Comparison of ENCODE assay signal across 10 mouse cellular contexts in the genomic region with DNA sequence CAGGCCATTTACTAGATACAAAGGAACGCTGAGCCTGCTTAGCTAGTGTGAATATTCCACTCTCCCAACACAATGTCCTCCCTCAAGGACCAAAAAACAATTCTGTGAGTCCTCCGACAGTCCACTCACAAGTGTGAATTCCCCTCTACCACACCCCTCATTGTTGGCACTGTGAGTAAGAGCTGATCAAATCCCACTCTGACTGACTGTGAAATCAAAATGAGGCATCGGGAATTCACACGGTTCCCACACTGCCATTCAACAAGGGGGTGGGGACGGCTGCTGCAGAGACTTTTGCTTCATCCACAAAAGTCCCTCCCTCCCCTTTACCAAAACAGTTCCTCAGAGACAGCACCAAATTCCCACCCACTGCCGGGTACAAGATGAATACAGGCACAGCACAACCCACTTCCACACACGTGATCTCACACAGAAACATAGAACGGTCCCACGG. TPM values are rescaled to one million over a fixed set of nuclear protein-coding genes. Genes with fewer than 3 reads are reported as not detected.
DNase-seq lines count a peak whose midpoint lies in the region; ATAC-seq and TF ChIP-seq lines count a peak whose summit lies in the region.
"Had no signal": no experiment of that assay in that cellular context is flagged by ENCODE, and none has a peak within 500 bp of the region (broad histone marks: within the 10 kb centered on the region; RNA-seq: fewer than 3 reads in every experiment).

No protein-coding gene starts in this region.

- peak overlapping the region; percentile 5; the same call in 1 of the 2 replicates for H3K4me2 ChIP-seq in forebrain, postnatal 0 days (ENCODE audit: low read depth)
- peak overlapping the region; percentile 20; the same call in 1 of the 2 replicates for H3K4me2 ChIP-seq in midbrain, postnatal 0 days (ENCODE audit: low read depth, low read length, poor library complexity, severe bottlenecking)

- H3K9ac ChIP-seq in forebrain, postnatal 0 days: no peak overlapping the region
- H3K9ac ChIP-seq in midbrain, postnatal 0 days (replicated peaks; ENCODE audit: low read length, poor library complexity, severe bottlenecking): 0 out of 2 replicates have a peak overlapping the region, but pooled peaks have one; percentile 13

- 49% methylated on average over 9 of the region's 9 CpGs for WGBS in kidney, adult 2 months
- WGBS in forebrain, postnatal 0 days: 26% methylated on average over 9 of the region's 9 CpGs
- WGBS in midbrain, postnatal 0 days: 32% methylated on average over 9 of the region's 9 CpGs

- no peak for TF ChIP-seq CTCF in kidney, adult 2 months (conservative IDR thresholded peaks at IDR 0.05; ENCODE audit: insufficient read depth, insufficient read length, low read depth, low read length)
- no peak for TF ChIP-seq CTCF in forebrain, postnatal 0 days (IDR thresholded peaks at IDR 0.05; ENCODE audit: low read depth)
- no peak for TF ChIP-seq CTCF in midbrain, postnatal 0 days (IDR thresholded peaks at IDR 0.05)

- no peak for ATAC-seq in forebrain, postnatal 0 days
- ATAC-seq in midbrain, postnatal 0 days (ENCODE audit: low FRiP score): no peak

- H3K27ac ChIP-seq in kidney, adult 2 months (ENCODE audit: insufficient read depth, low read depth, low read length): no peak overlapping the region
- no peak overlapping the region for H3K27ac ChIP-seq in forebrain, postnatal 0 days (ENCODE audit: low read depth, low read length)
- H3K27ac ChIP-seq in midbrain, postnatal 0 days (ENCODE audit: low read depth, low read length): no peak overlapping the region

- H3K27me3 ChIP-seq in kidney, adult 2 months (replicated peaks; ENCODE audit: control insufficient read depth, insufficient read depth, low read length): no peaks in the 10 kb centered on the region
- no peaks in the 10 kb centered on the region for H3K27me3 ChIP-seq in forebrain, postnatal 0 days (ENCODE audit: insufficient read depth, low read length)
- H3K27me3 ChIP-seq in midbrain, postnatal 0 days (ENCODE audit: insufficient read depth, low read length): no peaks in the 10 kb centered on the region

- H3K4me1 ChIP-seq in kidney, adult 2 months (ENCODE audit: control insufficient read depth, insufficient read depth, low read length): peaks cover 7% of the 10 kb centered on the region; the same call in 1 of the 2 replicates
- H3K4me1 ChIP-seq in forebrain, postnatal 0 days (ENCODE audit: insufficient read depth): 0 out of 2 replicates have a peak, but pooled peaks cover 6% of the 10 kb centered on the region
- H3K4me1 ChIP-seq in midbrain, postnatal 0 days (ENCODE audit: insufficient read depth, low read length): peaks cover 3% of the 10 kb centered on the region; the same call in 1 of the 2 replicates

- no peaks in the 10 kb centered on the region for H3K9me3 ChIP-seq in forebrain, postnatal 0 days (ENCODE audit: low read length)
- no peaks in the 10 kb centered on the region for H3K9me3 ChIP-seq in midbrain, postnatal 0 days (ENCODE audit: low read length)

- no peak overlapping the region for H3K4me3 ChIP-seq in kidney, adult 2 months (ENCODE audit: insufficient read depth, low read depth, low read length)
- no peak overlapping the region for H3K4me3 ChIP-seq in forebrain, postnatal 0 days (ENCODE audit: low read depth, low read length)
- H3K4me3 ChIP-seq in midbrain, postnatal 0 days (ENCODE audit: low read depth, low read length): no peak overlapping the region
- H3K4me3 ChIP-seq: erythroblast, embryonic 14.5 days had no signal

- TF ChIP-seq POLR2A in kidney, adult 2 months (IDR thresholded peaks at IDR 0.05; ENCODE audit: low read depth, low read length): no peak

- no peaks in the 10 kb centered on the region for H3K36me3 ChIP-seq in kidney, adult 2 months (ENCODE audit: control insufficient read depth, insufficient read depth, low read length)
- no peaks in the 10 kb centered on the region for H3K36me3 ChIP-seq in forebrain, postnatal 0 days (ENCODE audit: insufficient read depth)
- no peaks in the 10 kb centered on the region for H3K36me3 ChIP-seq in midbrain, postnatal 0 days (ENCODE audit: insufficient read depth, low read length)

- peak; percentile 17 for DNase-seq in kidney, adult 2 months
- no peak for DNase-seq in kidney, adult 8-10 months
- peak; percentile 95 for DNase-seq in R1 (ENCODE audit: low read depth, low spot score)
- DNase-seq in forebrain, postnatal 0 days: no peak
- no peak for DNase-seq in midbrain, postnatal 0 days (ENCODE audit: low spot score)
- no peak for DNase-seq in cerebellum, postnatal 10 days
- no peak for DNase-seq in cerebellum, adult 11 months
- DNase-seq in thymus, postnatal 0 days (ENCODE audit: low spot score): no peak
- DNase-seq: kidney, postnatal 4 days had no signal

RNA-seq across cellular contexts. Expression of gene Tnip1, which starts 8.7 kb away (rescaled TPM):
- polyA plus RNA-seq in kidney, adult 2 months (2012; rRNA removed): 19.1 and 20.6 TPM in 2 replicates
- 9.8 and 14.9 TPM in 2 replicates for total RNA-seq in forebrain, postnatal 0 days (2014; rRNA removed)
- polyA plus RNA-seq in forebrain, postnatal 0 days (2015; fragmentation: Nextera tagmentation; extraction: Ambion mirVana): 13.0 and 16.6 TPM in 2 replicates
- 19.2 and 20.9 TPM in 2 replicates for total RNA-seq in midbrain, postnatal 0 days (2014; rRNA removed)
- polyA plus RNA-seq in midbrain, postnatal 0 days (2015; fragmentation: Nextera tagmentation; extraction: Ambion mirVana): 17.0 and 17.2 TPM in 2 replicates
- 40.6 and 40.8 TPM in 2 replicates for polyA plus RNA-seq in thymus, postnatal 0 days (2015; fragmentation: Nextera tagmentation; extraction: Ambion mirVana)

RNA-seq across cellular contexts. Expression of gene Gpx3, which starts 51.8 kb away (rescaled TPM):
- polyA plus RNA-seq in kidney, adult 2 months (2012; rRNA removed): 28,844 and 31,623 TPM in 2 replicates
- total RNA-seq in forebrain, postnatal 0 days (2014; rRNA removed): 7.1 and 16.0 TPM in 2 replicates
- 35.0 and 44.0 TPM in 2 replicates for polyA plus RNA-seq in forebrain, postnatal 0 days (2015; fragmentation: Nextera tagmentation; extraction: Ambion mirVana)
- total RNA-seq in midbrain, postnatal 0 days (2014; rRNA removed): 14.6 and 23.1 TPM in 2 replicates
- polyA plus RNA-seq in midbrain, postnatal 0 days (2015; fragmentation: Nextera tagmentation; extraction: Ambion mirVana): 69.3 and 70.3 TPM in 2 replicates
- polyA plus RNA-seq in thymus, postnatal 0 days (2015; fragmentation: Nextera tagmentation; extraction: Ambion mirVana): 17.0 and 20.4 TPM in 2 replicates

Comparison
In these comparisons a context has a peak if more than half of its experiments do, and no peak if none do; other contexts are left out.
1. DNase-seq: peak in kidney, adult 2 months (single experiment) and R1 (single experiment); none in kidney, adult 8-10 months (0 of 2), forebrain, postnatal 0 days (single experiment), midbrain, postnatal 0 days (single experiment), cerebellum, postnatal 10 days (0 of 2), cerebellum, adult 11 months (single experiment) and thymus, postnatal 0 days (single experiment).
2. RNA of gene Gpx3, which starts 51.8 kb away (polyA plus RNA-seq): 28,844 to 31,623 TPM in kidney, adult 2 months; 69.3 to 70.3 TPM in midbrain, postnatal 0 days, 35.0 to 44.0 TPM in forebrain, postnatal 0 days and 17.0 to 20.4 TPM in thymus, postnatal 0 days; every median in the first group is over 100 times any median in the second.